Mouse (Mus musculus) lung, embryonic 14.5 days (tissue): ENCODE results near the gene Rnf44. TPM values are rescaled to one million over a fixed set of nuclear protein-coding genes. Genes with fewer than 3 reads are reported as not detected.

Experiments used
- ATAC-seq: fragments of 200-750 bp; cut with Nextera tagmentation; 2 replicates; pipeline ENCODE4 v1.8.0; 2017; ENCODE audit warnings: mild to moderate bottlenecking, moderate TSS enrichment, moderate library complexity; ENCODE audit not compliant: insufficient read depth
- DNase-seq: peaks from one replicate; pipeline ENCODE4 v3.0.0-alpha.2; 2015
- H3K27ac ChIP-seq: fragments of 300-500 bp; sonication (generic); 2 replicates; pipeline ENCODE4 v1.5.1; 2014; ENCODE audit warnings: low read depth, mild to moderate bottlenecking, moderate library complexity
- H3K27me3 ChIP-seq: fragments of 300-500 bp; sonication (generic); 2 replicates; pipeline ENCODE4 v1.6.1; 2014; ENCODE audit warnings: low read length, control low read depth; ENCODE audit not compliant: insufficient read depth
- H3K36me3 ChIP-seq: fragments of 300-500 bp; sonication (generic); 2 replicates; pipeline ENCODE4 v1.6.1; 2014; ENCODE audit warnings: control low read depth; ENCODE audit not compliant: insufficient read depth
- H3K4me1 ChIP-seq: fragments of 300-500 bp; sonication (generic); 2 replicates; pipeline ENCODE4 v1.6.1; 2014; ENCODE audit warnings: antibody characterized with exemption, control low read depth; ENCODE audit not compliant: insufficient read depth
- H3K4me2 ChIP-seq: fragments of 300-500 bp; sonication (generic); 2 replicates; pipeline ENCODE4 v1.6.1; 2014; ENCODE audit warnings: mild to moderate bottlenecking
- H3K4me3 ChIP-seq: fragments of 300-500 bp; sonication (generic); 2 replicates; pipeline ENCODE4 v1.5.1; 2014; ENCODE audit warnings: low read depth, low read length
- H3K9ac ChIP-seq: fragments of 300-500 bp; sonication (generic); 2 replicates; pipeline ENCODE4 v1.6.1; 2014
- H3K9me3 ChIP-seq: fragments of 300-500 bp; sonication (generic); 2 replicates; pipeline ENCODE4 v1.6.1; 2016; ENCODE audit warnings: low read depth, low read length, control low read depth
- CTCF ChIP-seq: IDR thresholded peaks from 2 replicates; pipeline ENCODE4 v1.5.1; 2016; ENCODE audit warnings: antibody characterized with exemption, low read depth
- WGBS: fragments of 180-500 bp; shearing (Covaris S2); extraction: QIAGEN DNeasy Blood & Tissue Kit; methylation state at CpG from one replicate; pipeline ENCODE4 v1.1.7; 2014; 5-methylcytosine and 5-hydroxymethylcytosine counted together
- polyA plus RNA-seq: library from polyadenylated mRNA; unstranded; fragments of >200 nt; fragmentation: Nextera tagmentation; extraction: Ambion mirVana; gene quantifications from 2 replicates; pipeline ENCODE4 v1.2.1, GENCODE M21; 2014

Rnf44 gene
- polyA plus RNA-seq, 1 experiment from 2014 or later: 59.9 TPM

GRCm38 (mm10) chr13:54694348-54695060, 797 bp upstream of the Rnf44 start:
- H3K27me3 ChIP-seq: no peaks in the 10 kb centered on the region
- H3K27ac ChIP-seq: peak overlapping the region; percentile 96
- WGBS: 14% methylated on average over 26 of the region's 26 CpGs
- no peaks in the 10 kb centered on the region for H3K9me3 ChIP-seq
- peak overlapping the region; percentile 71 for H3K4me2 ChIP-seq
- TF ChIP-seq CTCF: no peak
- ATAC-seq: peak; percentile 85
- H3K4me3 ChIP-seq: peak overlapping the region; percentile 96
- H3K36me3 ChIP-seq: no peaks in the 10 kb centered on the region
- H3K9ac ChIP-seq: peak overlapping the region; percentile 65
- peaks cover 11% of the 10 kb centered on the region; the same call in 1 of the 2 replicates for H3K4me1 ChIP-seq
- no peak for DNase-seq

DNA sequence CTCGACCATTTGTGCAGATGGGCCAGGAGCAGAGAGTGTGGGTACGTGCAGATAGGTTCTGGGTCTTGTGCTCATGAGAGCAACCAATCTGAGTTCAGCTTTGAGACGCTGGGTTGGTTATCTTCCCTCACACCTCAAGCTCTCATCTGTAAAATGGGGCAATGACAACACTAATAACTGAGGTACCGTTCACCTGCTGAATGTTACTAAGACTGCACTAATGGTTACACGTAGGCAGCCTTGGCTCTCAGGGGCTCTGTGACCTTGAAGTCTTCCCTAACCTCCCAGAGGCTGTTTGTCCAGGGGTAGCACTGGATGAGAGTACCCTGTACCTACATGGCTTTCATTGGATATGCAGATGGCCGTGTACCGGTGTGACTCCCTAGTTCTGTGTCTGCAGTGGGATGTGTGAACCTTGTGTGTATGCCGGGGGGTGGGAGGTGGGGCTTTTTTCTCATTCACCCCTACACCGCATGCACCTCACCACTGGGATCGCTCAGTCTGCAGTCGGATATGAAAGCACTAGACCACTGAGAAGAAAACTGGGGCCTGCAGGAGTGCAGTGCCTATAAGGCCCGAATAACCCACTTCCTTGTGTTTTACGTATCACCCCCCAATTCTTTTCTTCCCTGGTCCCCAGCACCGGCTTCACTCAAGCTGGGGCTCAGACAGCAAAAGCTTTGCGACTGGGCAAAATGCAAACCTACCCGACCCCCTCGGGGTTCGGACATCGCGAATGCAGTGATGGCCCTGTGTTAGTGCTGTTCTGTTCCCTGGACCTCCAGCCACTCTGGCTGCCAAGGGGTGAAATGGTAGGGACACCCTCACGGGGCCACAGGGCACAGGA, 773 bp downstream of the Rnf44 start:
- Histone ChIP-seq H3K27ac (peak overlapping the region; percentile 93), H3K9me3 (no peaks in the 10 kb centered on the region), H3K36me3 (no peaks in the 10 kb centered on the region), H3K27me3 (no peaks in the 10 kb centered on the region), H3K4me3 (peak overlapping the region; percentile 96), H3K9ac (peak overlapping the region; percentile 95), H3K4me1 (peaks cover 11% of the 10 kb centered on the region; the same call in 1 of the 2 replicates), H3K4me2 (peak overlapping the region; percentile 94)
- TF ChIP-seq CTCF: no peak
- DNase-seq (no peak), ATAC-seq (no peak)
- WGBS: 9% methylated on average over 21 of the region's 21 CpGs

GRCm38 (mm10) chr13:54691737-54692136, 2.0 kb downstream of the Rnf44 start:
- H3K4me3 ChIP-seq: peak overlapping the region; percentile 96; the same call in 1 of the 2 replicates
- no peak overlapping the region; the same call in 1 of the 2 replicates for H3K9ac ChIP-seq
- peaks cover 11% of the 10 kb centered on the region; the same call in 1 of the 2 replicates for H3K4me1 ChIP-seq
- no peak overlapping the region for H3K27ac ChIP-seq
- no peaks in the 10 kb centered on the region for H3K36me3 ChIP-seq
- ATAC-seq (no peak), DNase-seq (no peak)
- H3K4me2 ChIP-seq: peak overlapping the region; percentile 94
- H3K9me3 ChIP-seq: no peaks in the 10 kb centered on the region
- H3K27me3 ChIP-seq: no peaks in the 10 kb centered on the region
- TF ChIP-seq CTCF: no peak

GRCm38 (mm10) chr13:54690151-54690740, 3.5 kb downstream of the Rnf44 start:
- Histone ChIP-seq H3K4me2 (no peak overlapping the region), H3K4me3 (no peak overlapping the region), H3K9ac (no peak overlapping the region), H3K4me1 (peaks cover 12% of the 10 kb centered on the region; the same call in 1 of the 2 replicates), H3K27ac (no peak overlapping the region), H3K9me3 (no peaks in the 10 kb centered on the region), H3K36me3 (0 out of 2 replicates have a peak, but pooled peaks cover under 1% of the 10 kb centered on the region), H3K27me3 (no peaks in the 10 kb centered on the region)
- TF ChIP-seq CTCF: no peak
- ATAC-seq (no peak), DNase-seq (no peak)
- 90% methylated on average over 8 of the region's 8 CpGs for WGBS

GRCm38 (mm10) chr13:54687575-54688424, 5.9 kb downstream of the Rnf44 start:
- peak; percentile 90 for ATAC-seq
- Histone ChIP-seq H3K36me3 (peaks cover 21% of the 10 kb centered on the region), H3K27me3 (no peaks in the 10 kb centered on the region), H3K4me3 (peak overlapping the region; percentile 88), H3K9me3 (no peaks in the 10 kb centered on the region), H3K4me2 (peak overlapping the region; percentile 67), H3K4me1 (peaks cover 16% of the 10 kb centered on the region; the same call in 1 of the 2 replicates), H3K9ac (peak overlapping the region; percentile 95), H3K27ac (peak overlapping the region; percentile 99)
- TF ChIP-seq CTCF: no peak
- WGBS: under 1% methylated on average over 82 of the region's 82 CpGs
- peak; percentile 98 for DNase-seq

DNA sequence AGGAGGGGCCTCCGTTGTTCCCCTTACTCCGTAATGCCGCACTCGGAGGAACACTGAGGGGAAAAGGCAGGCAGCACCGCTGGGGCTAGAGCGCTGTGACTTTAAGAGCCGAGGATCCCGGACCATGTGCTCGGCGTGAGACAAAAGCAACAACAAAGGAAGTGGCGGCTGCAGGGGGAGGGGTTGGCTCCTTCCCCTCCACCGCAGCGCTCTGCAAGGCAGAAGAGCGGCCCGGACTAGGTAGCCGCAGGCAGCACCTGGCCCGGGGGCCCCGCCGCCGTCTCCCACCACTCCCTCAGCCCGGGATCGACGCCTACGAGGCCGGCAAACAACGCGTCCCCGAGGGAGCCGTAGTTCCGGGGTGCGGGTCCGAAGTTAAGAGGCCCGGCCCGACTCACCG, 6.6 kb downstream of the Rnf44 start:
- Histone ChIP-seq H3K9ac (peak overlapping the region; percentile 95), H3K9me3 (no peaks in the 10 kb centered on the region), H3K36me3 (peaks cover 28% of the 10 kb centered on the region), H3K27ac (peak overlapping the region; percentile 99), H3K4me3 (peak overlapping the region; percentile 88), H3K27me3 (no peaks in the 10 kb centered on the region), H3K4me2 (peak overlapping the region; percentile 67), H3K4me1 (peaks cover 9% of the 10 kb centered on the region; the same call in 1 of the 2 replicates)
- peak; percentile 66 for ATAC-seq
- DNase-seq: peak; percentile 89
- WGBS: under 1% methylated on average over 35 of the region's 35 CpGs
- no peak for TF ChIP-seq CTCF
